Mouse (Mus musculus): Measurements from ENCODE around the gene Dus4l.

- TF ChIP-seq USF1 (IDR thresholded peaks at IDR 0.05; ENCODE audit: low read depth, low read length): peak; percentile 17; the same call in 1 of the 2 replicates
- peak; percentile 75 for TF ChIP-seq POLR2A (IDR thresholded peaks at IDR 0.05; ENCODE audit: low read depth, low read length)
- TF ChIP-seq CHD1 (IDR thresholded peaks at IDR 0.05; ENCODE audit: low read depth, low read length): no peak
- no peak for TF ChIP-seq CTCF (conservative IDR thresholded peaks at IDR 0.05 in 1 of 2, IDR thresholded peaks at IDR 0.05 in 1 of 2; ENCODE audit: low read depth in 2 of 2, low read length in 2 of 2)
- no peak for TF ChIP-seq UBTF (IDR thresholded peaks at IDR 0.05; ENCODE audit: low read depth, low read length)
- TF ChIP-seq CHD2 (IDR thresholded peaks at IDR 0.05; ENCODE audit: low read length): no peak
- no peak for TF ChIP-seq MAFK (IDR thresholded peaks at IDR 0.05; ENCODE audit: insufficient replicate concordance, low read length)
- no peak for TF ChIP-seq ZC3H11A (IDR thresholded peaks at IDR 0.05; ENCODE audit: low read depth, low read length)
- TF ChIP-seq NELFE (IDR thresholded peaks at IDR 0.05; ENCODE audit: low read depth, low read length): peak; percentile 64; the same call in 1 of the 2 replicates
- TF ChIP-seq ZKSCAN1 (IDR thresholded peaks at IDR 0.05; ENCODE audit: borderline replicate concordance, low read depth, low read length): no peak
- no peak for TF ChIP-seq RCOR1 (conservative IDR thresholded peaks at IDR 0.05; ENCODE audit: low read depth, low read length)
- no peak for TF ChIP-seq EP300 (IDR thresholded peaks at IDR 0.05; ENCODE audit: low read length)
These were observed 20.0 kb downstream of the Dus4l start, which contains the start of gene Bcap29 for GRCm38 (mm10) chr12:31634343-31635239.
